Mouse (Mus musculus): ENCODE data around the gene Tctn1.

DNA sequence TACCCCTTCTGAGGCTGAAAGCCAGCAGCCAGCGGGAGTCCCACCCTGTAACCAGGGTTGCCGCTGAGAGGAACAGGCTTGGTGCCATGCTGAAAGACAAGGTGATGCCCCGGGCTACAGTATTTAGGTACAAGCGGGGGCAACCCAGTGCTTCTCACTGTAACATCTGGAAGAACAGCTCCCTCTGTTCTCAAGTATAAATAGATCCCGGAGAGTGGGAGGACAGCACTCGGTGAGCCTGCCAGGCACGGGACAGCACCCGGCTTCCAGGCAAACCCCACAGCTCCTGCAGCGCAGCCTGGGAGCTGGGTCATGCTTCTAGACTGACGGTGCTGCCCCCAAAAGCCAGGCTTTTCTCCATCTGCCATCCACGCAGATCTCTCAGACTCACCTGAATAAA is 16.7 kb downstream of the Tctn1 start:
- TF ChIP-seq POLR2A (IDR thresholded peaks at IDR 0.05; ENCODE audit: low read depth, low read length) (no peak), CTCF (IDR thresholded peaks at IDR 0.05; ENCODE audit: extremely low read depth, insufficient read depth, insufficient read length, insufficient replicate concordance) (no peak)
